Mouse (Mus musculus): Measurements from ENCODE around the gene Tbc1d9.

GRCm38 (mm10) chr8:83224754-83225416 lies 59.7 kb downstream of the Tbc1d9 start:
- TF ChIP-seq CTCF (IDR thresholded peaks at IDR 0.05; ENCODE audit: borderline replicate concordance, extremely low read depth, insufficient read depth, insufficient read length) (no peak), POLR2A (IDR thresholded peaks at IDR 0.05; ENCODE audit: borderline replicate concordance, extremely low read depth, insufficient read depth, insufficient read length, poor library complexity, severe bottlenecking) (no peak)
